Mouse (Mus musculus): ENCODE measurements at regions not wholly inside any gene's neighbourhood (a gene's known extent, or its start where the extent isn't known, plus 50 kb on each side); places are given as distances from the start of the nearest gene placed in this dataset.

DNA sequence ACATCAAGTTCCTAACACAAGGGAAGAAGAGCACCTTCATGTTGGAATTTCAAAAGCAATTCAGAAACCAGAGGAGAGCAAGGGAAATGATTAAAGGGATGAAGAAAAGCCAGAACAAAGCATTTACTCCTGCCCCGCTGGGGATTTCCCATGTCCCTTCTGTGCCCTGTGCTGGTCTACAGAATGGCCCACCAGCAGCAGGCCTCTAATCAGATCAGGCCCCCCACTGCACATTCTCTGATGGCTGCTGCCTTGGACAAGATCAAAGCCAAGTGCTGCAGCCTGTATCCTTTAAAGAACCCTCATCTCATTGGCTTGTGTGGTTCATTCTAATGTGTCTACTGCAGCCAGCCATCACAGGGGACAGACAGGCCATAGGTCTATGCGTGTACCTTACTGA lies 126.1 kb upstream of the Rbfox1 start:
- H3K27me3 ChIP-seq (ENCODE audit: control insufficient read depth, insufficient read depth, low read length), result no peaks in the 10 kb centered on the region
- WGBS, result 93% methylated on average over 2 of the region's 2 CpGs
- no peak overlapping the region for H3K4me3 ChIP-seq (ENCODE audit: control insufficient read depth, insufficient read depth, low read length)
- DNase-seq, result no peak
- H3K36me3 ChIP-seq (ENCODE audit: control insufficient read depth, insufficient read depth, low read length), result no peaks in the 10 kb centered on the region
- no peaks in the 10 kb centered on the region for H3K4me1 ChIP-seq (replicated peaks; ENCODE audit: control insufficient read depth, insufficient read depth, low read length)
- TF ChIP-seq CTCF (IDR thresholded peaks at IDR 0.05; ENCODE audit: borderline replicate concordance, control insufficient read depth, extremely low read depth, insufficient read depth, low read length, poor library complexity) (no peak), POLR2A (IDR thresholded peaks at IDR 0.05; ENCODE audit: control insufficient read depth, extremely low read depth, insufficient read depth, low read length, poor library complexity) (no peak)
- no peak overlapping the region for H3K27ac ChIP-seq (ENCODE audit: control insufficient read depth, insufficient read depth, low read length)

- Histone ChIP-seq H3K27ac (ENCODE audit: control insufficient read depth, insufficient read depth, low read length) (no peak overlapping the region), H3K4me1 (replicated peaks; ENCODE audit: control insufficient read depth, insufficient read depth, low read length) (no peaks in the 10 kb centered on the region), H3K4me3 (ENCODE audit: control insufficient read depth, insufficient read depth, low read length) (no peak overlapping the region), H3K36me3 (ENCODE audit: control insufficient read depth, insufficient read depth, low read length) (no peaks in the 10 kb centered on the region), H3K27me3 (ENCODE audit: control insufficient read depth, insufficient read depth, low read length) (no peaks in the 10 kb centered on the region)
- WGBS, result 77% methylated on average over 4 of the region's 4 CpGs
- TF ChIP-seq CTCF (IDR thresholded peaks at IDR 0.05; ENCODE audit: borderline replicate concordance, control insufficient read depth, extremely low read depth, insufficient read depth, low read length, poor library complexity) (no peak), POLR2A (IDR thresholded peaks at IDR 0.05; ENCODE audit: control insufficient read depth, extremely low read depth, insufficient read depth, low read length, poor library complexity) (no peak)
- DNase-seq, result no peak
Observed at GRCm38 (mm10) chr16:5742716-5743507, 142.2 kb upstream of the Rbfox1 start.

- WGBS, result 83% methylated on average over 7 of the region's 7 CpGs
- Histone ChIP-seq H3K27ac (ENCODE audit: control insufficient read depth, insufficient read depth, low read length) (no peak overlapping the region), H3K4me1 (replicated peaks; ENCODE audit: control insufficient read depth, insufficient read depth, low read length) (no peaks in the 10 kb centered on the region), H3K27me3 (ENCODE audit: control insufficient read depth, insufficient read depth, low read length) (no peaks in the 10 kb centered on the region), H3K36me3 (ENCODE audit: control insufficient read depth, insufficient read depth, low read length) (no peaks in the 10 kb centered on the region), H3K4me3 (ENCODE audit: control insufficient read depth, insufficient read depth, low read length) (no peak overlapping the region)
- DNase-seq, result no peak
- TF ChIP-seq POLR2A (IDR thresholded peaks at IDR 0.05; ENCODE audit: control insufficient read depth, extremely low read depth, insufficient read depth, low read length, poor library complexity) (no peak), CTCF (IDR thresholded peaks at IDR 0.05; ENCODE audit: borderline replicate concordance, control insufficient read depth, extremely low read depth, insufficient read depth, low read length, poor library complexity) (no peak)
Observed at GRCm38 (mm10) chr16:5740776-5741175, 144.4 kb upstream of the Rbfox1 start.

DNA sequence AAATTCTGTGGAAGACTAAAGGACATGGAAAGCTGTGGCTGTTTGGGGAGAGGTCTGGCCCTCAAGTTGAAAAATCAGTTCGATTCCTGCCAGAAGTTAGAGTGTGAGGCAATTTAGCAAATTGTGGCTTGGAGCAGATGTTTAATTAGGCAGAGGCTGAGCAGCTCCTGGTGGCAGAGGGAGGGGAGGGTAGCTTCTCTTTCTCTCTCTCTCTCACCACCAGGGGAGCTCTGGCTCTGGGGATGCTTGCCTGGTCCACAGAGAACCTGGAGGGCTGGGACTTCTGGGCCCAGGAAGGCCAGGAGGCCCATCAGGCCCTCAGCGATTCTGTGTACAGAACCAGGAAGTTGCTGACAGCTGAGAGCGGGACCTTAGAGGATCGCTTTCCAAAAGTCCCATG lies 151.5 kb upstream of the Rbfox1 start:
- Histone ChIP-seq H3K27me3 (ENCODE audit: control insufficient read depth, insufficient read depth, low read length) (no peaks in the 10 kb centered on the region), H3K4me1 (replicated peaks; ENCODE audit: control insufficient read depth, insufficient read depth, low read length) (no peaks in the 10 kb centered on the region), H3K27ac (ENCODE audit: control insufficient read depth, insufficient read depth, low read length) (no peak overlapping the region), H3K36me3 (ENCODE audit: control insufficient read depth, insufficient read depth, low read length) (no peaks in the 10 kb centered on the region), H3K4me3 (ENCODE audit: control insufficient read depth, insufficient read depth, low read length) (no peak overlapping the region)
- no peak for DNase-seq
- WGBS, result 67% methylated on average over 4 of the region's 4 CpGs
- TF ChIP-seq POLR2A (IDR thresholded peaks at IDR 0.05; ENCODE audit: control insufficient read depth, extremely low read depth, insufficient read depth, low read length, poor library complexity) (no peak), CTCF (IDR thresholded peaks at IDR 0.05; ENCODE audit: borderline replicate concordance, control insufficient read depth, extremely low read depth, insufficient read depth, low read length, poor library complexity) (no peak)

- Histone ChIP-seq H3K4me3 (ENCODE audit: control insufficient read depth, insufficient read depth, low read length) (no peak overlapping the region), H3K27me3 (ENCODE audit: control insufficient read depth, insufficient read depth, low read length) (no peaks in the 10 kb centered on the region), H3K4me1 (replicated peaks; ENCODE audit: control insufficient read depth, insufficient read depth, low read length) (no peaks in the 10 kb centered on the region), H3K27ac (ENCODE audit: control insufficient read depth, insufficient read depth, low read length) (no peak overlapping the region), H3K36me3 (ENCODE audit: control insufficient read depth, insufficient read depth, low read length) (no peaks in the 10 kb centered on the region)
- TF ChIP-seq POLR2A (IDR thresholded peaks at IDR 0.05; ENCODE audit: control insufficient read depth, extremely low read depth, insufficient read depth, low read length, poor library complexity) (no peak), CTCF (IDR thresholded peaks at IDR 0.05; ENCODE audit: borderline replicate concordance, control insufficient read depth, extremely low read depth, insufficient read depth, low read length, poor library complexity) (no peak)
- no peak for DNase-seq
Observed at GRCm38 (mm10) chr16:5722506-5722905, 162.6 kb upstream of the Rbfox1 start.

GRCm38 (mm10) chr16:5713476-5713875 lies 171.7 kb upstream of the Rbfox1 start:
- H3K27ac ChIP-seq (ENCODE audit: control insufficient read depth, insufficient read depth, low read length), result no peak overlapping the region
- H3K27me3 ChIP-seq (ENCODE audit: control insufficient read depth, insufficient read depth, low read length), result no peaks in the 10 kb centered on the region
- 93% methylated on average over 4 of the region's 4 CpGs for WGBS
- H3K4me3 ChIP-seq (ENCODE audit: control insufficient read depth, insufficient read depth, low read length), result no peak overlapping the region
- no peak for DNase-seq
- no peaks in the 10 kb centered on the region for H3K36me3 ChIP-seq (ENCODE audit: control insufficient read depth, insufficient read depth, low read length)
- no peaks in the 10 kb centered on the region for H3K4me1 ChIP-seq (replicated peaks; ENCODE audit: control insufficient read depth, insufficient read depth, low read length)
- TF ChIP-seq CTCF (IDR thresholded peaks at IDR 0.05; ENCODE audit: borderline replicate concordance, control insufficient read depth, extremely low read depth, insufficient read depth, low read length, poor library complexity) (no peak), POLR2A (IDR thresholded peaks at IDR 0.05; ENCODE audit: control insufficient read depth, extremely low read depth, insufficient read depth, low read length, poor library complexity) (no peak)
